Mouse (Mus musculus): ENCODE measurements around the gene Tm9sf3.
A peak's percentile ranks its signal among the peaks of the same experiment; 100 is the strongest.
"Not testable (repeated sequence)": the region's sequence is repeated elsewhere in the genome, so short reads cannot be mapped to it uniquely, and the experiment has no call there.

Tm9sf3 gene

GRCm38 (mm10) chr19:41263630-41264295, at the start of gene Tm9sf3:
Gene Tm9sf3, minus strand, starts transcription at chr19:41263997.
- peak; percentile 74 to 79 for DNase-seq

GRCm38 (mm10) chr19:41312587-41312986, 48.8 kb upstream of the Tm9sf3 start:
- not testable (repeated sequence) for DNase-seq

DNA sequence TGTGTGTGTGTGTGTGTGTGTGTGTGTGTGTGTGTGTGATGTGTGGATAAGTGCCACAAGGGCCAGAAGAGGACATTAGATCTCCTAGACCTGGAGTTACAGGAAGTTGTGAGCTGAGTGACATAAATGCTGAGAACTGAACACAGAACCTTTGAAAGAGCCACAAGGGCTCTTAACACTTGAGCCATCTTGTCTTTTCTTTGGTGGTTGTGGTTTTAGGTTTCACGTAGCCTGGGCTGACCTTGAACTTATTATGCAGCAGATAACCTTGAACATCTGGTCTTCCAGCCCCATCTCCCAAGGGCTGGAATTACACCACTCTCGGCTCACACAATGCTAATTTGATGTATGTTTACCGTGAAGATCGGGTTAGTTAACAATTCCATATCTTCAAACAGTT, 48.2 kb upstream of the Tm9sf3 start:
- DNase-seq, result no peak

DNA sequence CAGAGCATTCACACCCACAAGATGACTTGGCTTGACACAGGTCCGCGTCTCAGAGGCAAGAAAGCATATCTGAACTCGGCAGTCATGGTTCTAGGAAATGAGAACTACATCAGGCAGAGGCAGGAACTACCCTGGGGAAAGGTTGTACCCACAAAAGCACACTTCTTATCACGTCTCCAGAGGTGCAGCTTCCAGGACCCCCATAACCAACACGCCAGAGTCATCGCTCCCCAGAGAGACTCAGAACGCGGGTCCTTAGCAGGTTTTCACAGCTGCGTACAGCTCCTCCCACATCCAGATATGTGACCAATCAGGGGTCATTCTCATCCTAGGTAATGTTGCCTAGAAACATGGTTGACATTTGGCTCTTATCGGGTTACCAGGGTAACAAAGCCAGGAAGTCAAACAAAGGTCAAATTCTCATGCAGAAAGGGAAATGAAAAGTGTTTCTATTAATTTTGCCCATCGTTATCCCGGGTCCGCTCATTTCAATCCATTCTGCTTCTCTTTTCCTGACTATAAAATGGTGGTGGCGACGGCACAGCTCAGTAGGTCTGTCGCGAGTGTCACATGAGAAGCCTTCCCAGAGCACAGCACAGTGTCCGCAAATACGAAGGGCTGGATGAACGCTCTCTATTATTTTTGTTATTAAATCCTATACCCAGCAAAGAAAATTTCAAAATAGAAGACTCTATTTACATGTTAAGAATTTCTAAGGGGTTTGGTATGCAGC, 47.3 kb upstream of the Tm9sf3 start:
- DNase-seq, result no peak

DNA sequence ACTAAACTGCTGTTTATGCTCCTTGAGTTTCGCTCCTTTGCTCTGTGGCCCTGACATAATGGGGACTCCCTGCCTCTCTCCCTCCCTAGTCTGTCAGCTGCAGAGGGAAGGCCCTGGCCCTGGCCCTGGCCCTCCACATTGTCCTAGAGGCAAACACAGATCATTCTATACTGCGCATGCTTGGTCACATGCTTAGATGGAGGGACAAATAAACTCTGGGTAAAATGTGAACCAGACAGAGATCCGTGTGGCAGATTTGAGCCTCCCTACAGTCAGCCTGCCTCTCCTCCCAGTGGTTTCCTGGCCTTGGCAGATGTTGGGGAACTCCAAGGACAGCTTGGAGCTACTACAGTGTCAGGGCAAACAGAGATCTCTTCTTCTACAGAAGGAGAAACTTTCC, 40.1 kb upstream of the Tm9sf3 start:
- DNase-seq, result no peak

DNA sequence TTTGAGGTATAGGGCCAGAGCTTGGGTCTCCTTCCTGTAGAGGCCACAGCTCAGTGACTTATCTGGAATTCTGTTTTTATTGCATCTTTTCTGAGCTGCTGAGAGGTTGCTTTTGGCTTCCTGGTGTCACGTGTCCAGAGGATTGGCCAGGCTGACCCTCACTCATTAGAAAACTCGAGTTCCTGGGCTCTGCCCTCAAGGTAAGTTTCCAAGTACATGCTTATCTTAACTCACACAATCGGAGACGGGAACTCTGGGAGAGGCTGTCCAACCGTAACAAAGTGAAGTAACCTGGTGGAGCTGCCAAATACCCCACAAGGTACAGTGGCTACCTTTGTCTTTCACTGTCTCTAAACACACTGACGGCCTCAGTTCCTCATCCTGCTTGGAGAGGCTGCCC, 39.6 kb upstream of the Tm9sf3 start:
- no peak for DNase-seq

GRCm38 (mm10) chr19:41301856-41302255, 38.1 kb upstream of the Tm9sf3 start:
- DNase-seq, result no peak

DNA sequence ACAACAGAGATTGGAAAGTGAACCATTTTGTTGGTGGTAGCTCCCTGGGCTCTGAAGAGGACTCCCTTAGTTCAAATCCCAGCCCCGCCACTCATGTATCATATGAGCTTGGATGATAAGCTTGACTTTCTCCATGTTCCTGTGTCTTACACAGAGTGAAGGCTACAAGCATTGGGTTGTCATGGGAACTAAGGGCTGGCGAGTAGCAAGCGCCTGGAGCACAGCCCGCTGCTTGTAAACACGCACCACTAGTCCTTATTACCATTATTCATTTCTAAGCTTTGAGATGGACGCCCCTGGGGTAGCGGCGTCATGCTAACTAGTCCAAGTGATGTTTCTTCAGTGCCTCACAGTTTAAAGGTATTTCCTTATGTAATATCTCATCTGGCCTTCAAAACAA, 35.6 kb upstream of the Tm9sf3 start:
- DNase-seq, result no peak

GRCm38 (mm10) chr19:41290952-41291619, 27.3 kb upstream of the Tm9sf3 start:
- no peak for DNase-seq

DNA sequence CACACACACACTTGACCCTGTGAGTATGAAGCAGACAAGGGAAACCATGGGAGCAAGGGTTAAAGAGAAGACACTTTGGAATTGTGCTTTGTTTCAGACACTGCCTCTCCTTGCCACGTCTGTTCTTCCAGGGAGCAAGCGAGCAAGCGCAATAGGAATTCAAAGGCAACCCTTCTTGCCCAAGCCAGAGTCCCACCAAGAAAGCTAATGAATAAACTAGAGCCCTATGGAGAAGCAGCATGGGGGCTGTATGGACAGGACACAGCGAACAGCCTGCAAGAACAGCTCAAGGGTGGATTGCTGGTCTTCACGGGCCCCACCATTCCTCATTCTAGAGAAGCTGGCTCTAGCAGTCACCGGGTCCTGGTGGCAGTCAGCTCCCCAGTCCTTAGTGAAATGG, 24.8 kb upstream of the Tm9sf3 start:
- no peak for DNase-seq

DNA sequence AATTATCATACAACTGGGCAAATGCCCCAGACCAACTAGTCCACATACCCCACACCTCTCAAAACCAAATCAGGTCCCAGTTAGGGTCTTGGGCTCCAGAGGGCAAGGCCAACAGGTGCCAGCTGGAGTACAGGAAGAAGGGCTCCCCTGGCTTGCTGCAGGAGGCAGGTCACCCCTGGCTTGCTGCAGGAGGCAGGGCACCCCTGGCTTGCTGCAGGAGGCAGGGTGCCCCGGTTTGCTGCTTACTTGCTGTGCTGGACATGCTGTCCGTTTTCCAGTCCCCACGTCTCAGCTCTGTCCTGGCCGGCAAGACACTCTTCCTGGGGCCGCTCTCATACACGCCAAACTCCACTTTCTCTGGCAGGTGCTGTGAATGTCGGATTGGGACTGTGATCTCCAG, 23.4 kb upstream of the Tm9sf3 start:
- no peak for DNase-seq

- no peak for DNase-seq
Measured at GRCm38 (mm10) chr19:41284515-41284914, 20.7 kb upstream of the Tm9sf3 start.

DNA sequence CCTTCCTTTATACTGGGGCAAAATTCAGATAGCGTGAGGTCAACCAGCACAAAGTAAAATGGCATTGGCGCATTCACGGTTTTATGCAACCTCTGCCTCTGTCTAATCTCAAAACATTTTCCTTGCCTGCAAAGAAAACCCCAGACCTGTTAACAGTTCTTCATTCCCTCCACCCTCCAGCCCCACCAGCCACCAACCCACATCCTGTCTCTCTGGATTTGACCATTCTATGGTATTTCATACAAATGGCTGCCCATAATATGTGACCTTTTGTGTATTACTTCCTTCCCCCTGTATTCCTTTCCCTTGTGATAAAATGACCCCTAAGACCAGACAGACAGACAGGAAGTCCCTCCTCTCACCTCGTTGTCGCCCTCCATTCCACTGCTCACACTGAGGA, 18.9 kb upstream of the Tm9sf3 start:
- DNase-seq, result no peak

GRCm38 (mm10) chr19:41282216-41282615, 18.4 kb upstream of the Tm9sf3 start:
- no peak for DNase-seq

- no peak for DNase-seq
Measured at GRCm38 (mm10) chr19:41279724-41280244, 16.0 kb upstream of the Tm9sf3 start.

DNA sequence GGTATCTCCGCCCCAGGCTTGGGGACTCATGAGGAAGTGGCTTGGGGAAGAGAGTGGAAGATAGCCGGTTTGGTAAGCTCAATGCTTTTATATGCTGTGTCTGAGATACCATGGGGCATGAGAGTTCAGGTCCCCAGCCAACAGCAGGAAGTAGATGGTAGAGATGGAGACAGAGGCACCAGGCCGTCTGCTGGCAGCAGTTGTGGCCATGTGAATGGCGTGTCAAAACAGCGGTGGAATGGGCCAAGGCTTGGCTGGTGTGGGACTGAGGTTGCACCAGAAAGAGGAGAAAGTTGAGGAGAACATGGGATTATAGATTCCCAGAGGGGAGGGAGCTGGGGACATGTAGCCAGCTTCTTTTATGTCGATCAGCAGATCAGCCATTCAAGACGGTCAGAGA, 14.8 kb upstream of the Tm9sf3 start:
- no peak for DNase-seq

DNA sequence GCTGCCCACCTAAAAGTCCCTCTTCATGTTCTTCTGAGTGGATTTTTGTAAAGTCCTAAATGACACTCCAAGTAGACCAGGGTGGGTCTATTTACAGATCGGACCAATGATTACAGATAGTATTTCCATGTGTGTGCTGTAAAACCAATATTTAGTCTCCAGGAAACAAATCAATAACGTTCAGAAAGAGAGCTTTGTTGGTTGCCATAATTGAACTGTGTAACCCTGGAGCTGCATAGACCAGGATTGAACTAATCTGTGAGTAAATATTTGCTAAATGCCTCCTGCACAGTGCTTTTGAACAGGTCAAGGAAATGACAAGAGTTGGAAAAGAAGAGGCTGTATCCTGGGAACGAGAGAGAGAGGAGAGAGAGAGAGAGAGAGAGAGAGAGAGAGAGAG, 11.8 kb upstream of the Tm9sf3 start:
- no peak for DNase-seq

DNA sequence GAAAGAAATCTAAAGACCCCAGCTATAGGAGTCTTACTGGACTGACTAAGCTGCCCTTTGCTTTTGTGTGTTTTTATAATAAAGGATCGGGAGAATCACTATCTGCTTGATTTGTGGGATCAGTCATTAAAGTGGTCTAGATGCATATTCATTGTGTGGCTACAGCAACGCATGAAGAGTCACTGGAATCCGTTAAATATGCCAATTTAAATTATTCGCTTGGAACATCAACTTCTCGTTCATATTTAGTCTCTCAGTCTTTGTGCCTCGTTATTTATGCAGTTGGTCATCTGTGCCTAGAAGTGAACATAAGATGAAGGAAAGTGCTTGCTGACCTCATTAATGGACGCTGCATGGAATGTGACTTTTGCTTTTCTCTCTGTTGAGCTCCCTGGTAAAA, 7.1 kb upstream of the Tm9sf3 start:
- DNase-seq, result no peak

DNA sequence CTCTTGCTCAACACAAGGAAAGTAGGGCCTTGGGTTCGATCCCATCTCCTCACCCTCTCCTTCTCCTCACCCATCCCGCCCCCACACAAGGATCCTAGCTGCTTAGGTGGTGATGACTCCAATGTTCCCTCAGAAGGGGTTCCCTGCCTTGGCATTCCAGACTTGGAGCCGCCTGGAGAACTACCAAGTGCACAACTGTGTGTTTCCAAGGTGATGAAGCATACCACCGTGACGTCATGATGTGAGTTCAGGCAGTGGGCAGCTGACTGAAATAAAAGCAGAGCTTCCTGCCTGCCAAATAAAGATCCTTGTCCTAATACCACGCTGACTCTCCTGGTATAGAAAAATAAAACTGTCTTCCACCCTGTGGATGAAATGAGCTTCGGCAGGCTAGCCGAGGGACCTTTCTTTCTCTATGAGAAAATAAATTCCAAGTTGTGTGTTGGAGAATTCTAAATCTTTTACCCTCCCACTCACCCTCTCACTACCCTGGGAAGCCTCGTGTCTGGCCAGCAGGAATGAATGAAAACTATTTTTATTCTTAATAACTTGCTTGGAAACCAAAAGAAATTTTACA, 6.4 kb upstream of the Tm9sf3 start:
- no peak for DNase-seq

- no peak for DNase-seq
Measured at GRCm38 (mm10) chr19:41266251-41266901, 2.6 kb upstream of the Tm9sf3 start.

DNA sequence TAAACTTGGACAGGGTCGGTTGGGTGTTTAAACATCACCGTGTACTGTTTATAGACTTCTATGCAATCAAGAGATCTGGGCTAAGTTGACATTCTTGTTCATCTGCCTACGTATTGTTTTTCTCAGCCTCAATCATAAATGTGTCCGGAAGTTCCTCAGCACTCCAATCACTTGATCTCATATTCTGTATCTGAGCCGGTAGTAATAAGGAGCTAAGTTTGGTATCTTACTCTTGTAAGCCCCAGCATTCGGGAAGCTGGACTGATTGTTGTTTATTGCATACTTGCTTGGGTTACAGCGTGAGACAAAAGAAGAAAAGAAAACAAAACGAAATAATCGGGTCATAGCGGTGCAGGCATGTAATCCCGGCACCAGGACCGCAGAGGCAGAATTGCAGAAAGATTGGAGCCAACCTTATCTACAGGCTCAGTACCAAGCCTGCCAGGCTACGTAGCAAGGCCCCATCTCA, 568 bp upstream of the Tm9sf3 start:
- DNase-seq, result no peak

DNA sequence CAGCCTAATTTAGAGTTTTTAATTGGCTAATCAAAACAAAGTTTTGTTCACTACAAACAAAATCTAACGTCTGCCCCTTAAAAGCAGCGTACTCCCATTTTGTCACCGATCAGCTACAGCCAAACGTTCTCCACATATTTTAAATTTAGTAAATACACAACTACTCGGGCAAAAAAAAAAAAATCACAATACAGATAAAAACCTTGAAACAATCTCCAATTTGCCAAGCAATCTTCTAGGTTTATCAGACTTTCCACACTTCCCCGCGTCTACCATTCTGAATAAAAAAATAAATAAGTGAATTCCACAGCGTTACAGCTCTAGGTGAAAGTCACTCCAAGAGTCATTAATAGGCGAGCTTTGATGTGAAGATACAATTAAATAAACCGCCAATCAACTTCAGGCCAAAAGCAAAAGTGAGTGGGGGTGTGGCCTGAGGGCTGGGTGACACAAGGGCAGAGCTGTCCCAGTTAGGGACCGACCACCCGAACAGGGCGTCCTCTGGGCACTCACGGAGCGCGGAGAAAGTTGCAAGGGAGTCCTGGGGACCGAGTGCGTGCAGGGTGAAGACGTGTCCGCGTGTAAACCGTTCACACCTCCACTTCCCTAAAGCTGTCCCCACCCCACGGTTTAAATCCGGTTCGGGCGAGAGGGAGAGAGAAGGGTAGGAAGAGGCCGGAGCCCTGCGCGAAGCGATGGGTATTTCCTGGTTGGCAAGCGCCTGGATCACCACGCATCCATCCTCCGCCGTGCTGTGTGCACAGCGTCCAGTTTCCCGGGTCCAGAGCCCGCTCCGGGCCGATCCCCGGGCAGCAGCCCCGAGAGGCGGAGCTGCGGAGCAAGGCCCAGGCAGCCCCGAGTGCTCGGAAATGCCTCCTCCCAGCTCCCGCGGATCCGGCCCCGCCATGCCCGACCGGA, 826 bp downstream of the Tm9sf3 start:
- DNase-seq, result peak; percentile 52 to 57
